Mouse (Mus musculus): ENCODE results near the gene Ccl11.

- TF ChIP-seq CTCF (conservative IDR thresholded peaks at IDR 0.05; ENCODE audit: low read length) (no peak), NANOG (IDR thresholded peaks at IDR 0.05; ENCODE audit: borderline replicate concordance, low read length) (no peak), POU5F1 (IDR thresholded peaks at IDR 0.05; ENCODE audit: borderline replicate concordance, low read length) (no peak)
Observed at GRCm38 (mm10) chr11:82078136-82078730, 20.6 kb downstream of the Ccl11 start.

All from E14TG2a.4 (cell line).